Mouse (Mus musculus): ENCODE measurements around the gene Teddm2.

- no peak for TF ChIP-seq CTCF (conservative IDR thresholded peaks at IDR 0.05; ENCODE audit: insufficient read depth, insufficient read length, low read depth, low read length)
- no peak for TF ChIP-seq POLR2A (IDR thresholded peaks at IDR 0.05; ENCODE audit: low read depth, low read length)
These were observed 9.9 kb downstream of the Teddm2 start for GRCm38 (mm10) chr1:153890121-153890520.
